Mouse (Mus musculus) retina, postnatal 7 days (tissue): ENCODE data around the gene Tmem181a.
"Not testable (repeated sequence)": the region's sequence is repeated elsewhere in the genome, so short reads cannot be mapped to it uniquely, and the experiment has no call there.

Experiments
- DNase-seq: peaks from one replicate; pipeline ENCODE4 v3.0.0-alpha.2; 2012; ENCODE audit warnings: low read depth, low spot score

Gene Tmem181a

GRCm38 (mm10) chr17:6305656-6306270 lies 49.1 kb downstream of the Tmem181a start:
- not testable (repeated sequence) for DNase-seq

- DNase-seq, result not testable (repeated sequence)
These were observed 49.8 kb downstream of the Tmem181a start for GRCm38 (mm10) chr17:6306503-6306902.

- not testable (repeated sequence) for DNase-seq
These were observed 55.1 kb downstream of the Tmem181a start for GRCm38 (mm10) chr17:6311716-6312115.

- not testable (repeated sequence) for DNase-seq
These were observed 56.1 kb downstream of the Tmem181a start for GRCm38 (mm10) chr17:6312755-6313154.

GRCm38 (mm10) chr17:6314493-6314892 lies 57.8 kb downstream of the Tmem181a start:
- not testable (repeated sequence) for DNase-seq

GRCm38 (mm10) chr17:6315706-6316105 lies 59.0 kb downstream of the Tmem181a start:
- DNase-seq, result not testable (repeated sequence)

- DNase-seq, result peak; percentile 8
These were observed 59.9 kb downstream of the Tmem181a start for GRCm38 (mm10) chr17:6316379-6317126.

GRCm38 (mm10) chr17:6317339-6317985 lies 60.8 kb downstream of the Tmem181a start, which contains the start of gene Dynlt1a:
Dynlt1a (minus strand) TSS chr17:6317500.
- DNase-seq, result peak; percentile 84

- not testable (repeated sequence) for DNase-seq
These were observed 64.6 kb downstream of the Tmem181a start for GRCm38 (mm10) chr17:6321081-6321777.

GRCm38 (mm10) chr17:6321778-6322101 lies 65.1 kb downstream of the Tmem181a start:
- not testable (repeated sequence) for DNase-seq

- not testable (repeated sequence) for DNase-seq
These were observed 68.4 kb downstream of the Tmem181a start for GRCm38 (mm10) chr17:6325021-6325420.

- not testable (repeated sequence) for DNase-seq
These were observed 68.9 kb downstream of the Tmem181a start for GRCm38 (mm10) chr17:6325543-6325942.

GRCm38 (mm10) chr17:6327554-6327953 lies 70.9 kb downstream of the Tmem181a start:
- DNase-seq, result not testable (repeated sequence)

- DNase-seq, result not testable (repeated sequence)
These were observed 72.3 kb downstream of the Tmem181a start for GRCm38 (mm10) chr17:6328997-6329396.

- DNase-seq, result not testable (repeated sequence)
These were observed 86.1 kb downstream of the Tmem181a start for GRCm38 (mm10) chr17:6342606-6343294.

GRCm38 (mm10) chr17:6355256-6355655 lies 98.6 kb downstream of the Tmem181a start:
- not testable (repeated sequence) for DNase-seq
